Mouse (Mus musculus) megakaryocyte, embryonic 14.5 days (primary cell): ENCODE measurements around the gene Aloxe3.

ENCODE experiments used
- FLI1 ChIP-seq: IDR thresholded peaks from 2 replicates; pipeline ENCODE4 v1.6.1; 2012; ENCODE audit warnings: low read length, inconsistent platforms, mixed read lengths
- GATA1 ChIP-seq: IDR thresholded peaks from 3 replicates; pipeline ENCODE4 v1.6.1; 2012; ENCODE audit warnings: mixed read lengths, low read length, inconsistent platforms, borderline replicate concordance

GRCm38 (mm10) chr11:69100639-69101360 lies 24.9 kb upstream of the Aloxe3 start:
- TF ChIP-seq GATA1: no peak
- no peak for TF ChIP-seq FLI1
